Mouse (Mus musculus) monocyte, adult 5-6 weeks (primary cell): ENCODE data around the gene Cnih3. TPM values are rescaled to one million over a fixed set of nuclear protein-coding genes. Genes with fewer than 3 reads are reported as not detected.

ENCODE experiments used
- ATAC-seq: fragments of 153-309, 156-312 bp; replicated peaks from 2 replicates; pipeline ENCODE4 v1.8.0; 2017; ENCODE audit warnings: mild to moderate bottlenecking; ENCODE audit not compliant: low TSS enrichment, insufficient number of reproducible peaks, severe bottlenecking, poor library complexity, low FRiP score
- total RNA-seq: library from RNA; stranded (forward); fragments of 200-1000, 200-491, 200-594 nt; gene quantifications from 3 replicates; pipeline ENCODE4 v1.2.3, GENCODE M21; 2017

Cnih3 gene
- total RNA-seq, 1 experiment from 2014 or later = not detected

- no peak for ATAC-seq
Observed at GRCm38 (mm10) chr1:181339106-181339505, 13.3 kb upstream of the Cnih3 start.

GRCm38 (mm10) chr1:181345547-181345946 is 6.9 kb upstream of the Cnih3 start:
- no peak; the same call in 1 of the 2 replicates for ATAC-seq

- ATAC-seq = no peak
Observed at GRCm38 (mm10) chr1:181352043-181352366, 423 bp upstream of the Cnih3 start.

GRCm38 (mm10) chr1:181353200-181354097 is 1.0 kb downstream of the Cnih3 start:
- ATAC-seq = no peak

GRCm38 (mm10) chr1:181355683-181356082 is 3.3 kb downstream of the Cnih3 start:
- ATAC-seq = no peak

- no peak for ATAC-seq
Observed at GRCm38 (mm10) chr1:181357870-181358269, 5.4 kb downstream of the Cnih3 start.

GRCm38 (mm10) chr1:181358526-181358925 is 6.1 kb downstream of the Cnih3 start:
- ATAC-seq = no peak

- ATAC-seq = no peak
Observed at GRCm38 (mm10) chr1:181360732-181361131, 8.3 kb downstream of the Cnih3 start.

- ATAC-seq = no peak
Observed at GRCm38 (mm10) chr1:181364025-181364424, 11.6 kb downstream of the Cnih3 start.

- no peak for ATAC-seq
Observed at GRCm38 (mm10) chr1:181365376-181365775, 12.9 kb downstream of the Cnih3 start.

GRCm38 (mm10) chr1:181368789-181369570 is 16.6 kb downstream of the Cnih3 start:
- ATAC-seq = no peak

GRCm38 (mm10) chr1:181370370-181370769 is 17.9 kb downstream of the Cnih3 start:
- no peak for ATAC-seq

- ATAC-seq = no peak
Observed at GRCm38 (mm10) chr1:181371226-181371625, 18.8 kb downstream of the Cnih3 start.

- peak; percentile 60 for ATAC-seq
Observed at GRCm38 (mm10) chr1:181372306-181372705, 19.9 kb downstream of the Cnih3 start.

- ATAC-seq = no peak
Observed at GRCm38 (mm10) chr1:181374627-181375374, 22.4 kb downstream of the Cnih3 start.

GRCm38 (mm10) chr1:181376431-181376830 is 24.0 kb downstream of the Cnih3 start:
- no peak for ATAC-seq

GRCm38 (mm10) chr1:181379664-181380063 is 27.2 kb downstream of the Cnih3 start:
- peak; percentile 49; the same call in 1 of the 2 replicates for ATAC-seq

GRCm38 (mm10) chr1:181381410-181382010 is 29.1 kb downstream of the Cnih3 start:
- no peak for ATAC-seq

- no peak for ATAC-seq
Observed at GRCm38 (mm10) chr1:181389264-181389663, 36.8 kb downstream of the Cnih3 start.
